Mouse (Mus musculus) cerebral cortex, adult 2 months (tissue): ENCODE measurements around the gene Ralgds.

ENCODE experiments used
- WGBS: fragments of 180-500 bp; shearing (Covaris S2); methylation state at CpG from one replicate; pipeline ENCODE4 v1.1.7; 2018; 5-methylcytosine and 5-hydroxymethylcytosine counted together

Gene Ralgds

DNA sequence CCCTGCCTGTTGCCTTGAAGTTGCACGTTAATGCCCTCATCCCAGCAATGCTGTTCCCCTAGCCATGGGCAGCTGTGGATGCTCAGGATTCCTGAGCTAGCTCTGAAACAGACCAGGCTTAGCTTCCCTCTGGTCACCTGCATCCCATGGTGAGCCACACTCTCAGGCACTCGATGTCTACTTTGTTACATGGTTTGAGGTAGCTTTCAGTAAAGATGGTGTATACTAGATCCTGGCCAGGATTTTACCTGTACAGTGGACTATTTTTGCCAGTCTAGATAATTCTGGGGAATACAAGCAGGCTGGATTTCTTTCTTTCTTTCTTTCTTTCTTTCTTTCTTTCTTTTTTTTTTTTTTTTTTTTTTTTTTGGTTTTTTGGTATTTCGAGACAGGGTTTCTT, 7.1 kb upstream of the Ralgds start, which contains the start of gene Gm10134:
TSS of gene Gm10134 (plus strand) at position 301 of the 400 bp plus-strand sequence.
- WGBS: 82% methylated on average over 3 of the region's 3 CpGs

- WGBS: 91% methylated on average over 6 of the region's 6 CpGs
Observed at GRCm38 (mm10) chr2:28506291-28506690, 6.6 kb upstream of the Ralgds start.

DNA sequence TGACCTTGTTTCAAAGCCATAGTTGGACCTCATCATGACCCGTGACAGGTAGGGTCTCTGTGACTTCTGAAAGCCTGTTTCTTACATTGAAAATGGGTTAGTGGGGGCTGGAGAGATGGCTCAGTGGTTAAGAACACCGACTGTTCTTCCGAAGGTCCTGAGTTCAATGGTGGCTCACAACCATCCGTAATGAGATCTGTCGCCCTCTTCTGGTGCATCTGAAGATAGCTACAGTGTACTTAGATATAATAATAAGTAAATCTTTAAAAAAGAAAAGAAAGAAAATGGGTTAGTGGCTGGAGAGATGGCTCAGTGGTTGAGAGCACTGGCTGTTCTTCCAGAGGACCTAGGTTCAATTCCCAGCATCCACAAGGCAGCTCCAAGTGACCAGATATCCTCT, 1.3 kb upstream of the Ralgds start:
- WGBS: 52% methylated on average over 5 of the region's 5 CpGs

- 5% methylated on average over 47 of the region's 47 CpGs for WGBS
Observed at GRCm38 (mm10) chr2:28513431-28514370, 776 bp downstream of the Ralgds start.

DNA sequence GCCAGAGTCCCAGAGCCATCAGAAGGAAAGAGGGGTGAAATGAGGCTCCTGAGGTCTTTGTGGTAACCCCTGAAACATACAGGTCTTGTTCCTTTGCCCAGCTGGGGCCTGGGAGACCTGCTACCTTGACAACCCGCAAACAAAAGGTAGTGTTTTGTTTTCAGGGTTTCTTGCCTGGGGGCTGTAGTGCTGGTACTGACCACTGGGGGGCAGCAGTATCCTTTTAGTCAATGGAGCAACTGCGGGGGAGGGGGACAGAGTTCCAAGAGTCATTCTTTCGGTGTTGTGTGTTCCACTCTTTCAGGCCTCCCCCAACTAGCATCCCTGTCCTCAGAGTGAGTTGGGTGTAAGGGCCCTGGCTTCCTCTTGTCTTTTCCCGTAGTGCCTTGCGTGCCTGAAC, 1.6 kb downstream of the Ralgds start:
- WGBS: 15% methylated on average over 5 of the region's 5 CpGs

DNA sequence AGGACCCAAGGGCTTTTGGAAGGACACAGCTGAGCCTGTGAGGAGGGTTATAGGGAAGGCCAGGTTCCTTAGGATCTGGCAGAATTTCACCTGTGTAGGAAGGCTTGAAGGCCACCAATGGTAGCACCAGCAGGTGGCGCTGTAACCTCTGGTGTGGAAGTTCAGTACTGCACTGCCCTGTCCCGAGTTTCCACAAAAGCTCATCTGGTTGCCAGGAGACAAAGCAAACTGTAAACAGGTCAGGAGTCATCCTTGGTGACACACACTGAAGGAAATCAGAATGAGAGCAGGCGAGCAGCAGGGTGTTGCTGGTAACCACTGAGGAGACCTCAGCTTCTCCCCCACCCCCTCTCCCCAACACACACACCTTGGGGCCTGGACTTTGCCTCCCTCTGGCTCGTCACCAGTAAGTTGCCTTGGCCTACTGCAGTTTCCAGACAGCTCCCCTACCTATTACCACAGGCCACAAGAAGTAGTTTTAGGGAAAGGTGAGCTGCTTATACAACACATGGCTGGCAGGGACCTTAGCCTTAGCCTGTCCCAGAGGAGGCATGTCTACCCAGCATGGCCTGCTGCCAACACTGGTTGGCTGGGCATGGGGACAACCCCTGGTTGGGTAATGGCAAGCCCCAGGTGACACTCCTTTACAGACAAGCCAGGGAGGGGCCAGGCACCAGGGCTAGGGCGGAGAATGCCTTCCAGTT, 4.4 kb downstream of the Ralgds start:
- whole genome bisulfite sequencing: 44% methylated on average over 5 of the region's 5 CpGs

DNA sequence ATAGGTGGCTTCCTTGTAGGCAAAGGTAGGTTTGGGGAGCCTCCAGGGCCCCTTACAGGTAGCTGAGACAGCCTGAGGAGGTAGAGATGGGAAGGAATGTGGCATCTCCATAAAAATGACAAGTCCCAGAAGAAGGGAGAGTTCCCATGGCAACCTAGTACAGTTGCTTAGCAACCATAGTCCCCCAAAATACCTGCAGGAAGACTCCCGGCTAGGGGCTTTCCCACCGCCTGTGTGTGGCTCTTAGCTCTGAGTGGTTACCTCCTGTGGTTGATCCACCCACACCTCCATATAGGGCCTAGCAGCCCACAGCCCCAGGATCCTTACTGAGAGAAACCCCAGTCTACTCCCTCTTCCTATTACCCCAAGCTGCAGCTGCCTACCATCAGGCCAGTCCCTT, 5.3 kb downstream of the Ralgds start:
- WGBS: 47% methylated on average over 2 of the region's 2 CpGs

DNA sequence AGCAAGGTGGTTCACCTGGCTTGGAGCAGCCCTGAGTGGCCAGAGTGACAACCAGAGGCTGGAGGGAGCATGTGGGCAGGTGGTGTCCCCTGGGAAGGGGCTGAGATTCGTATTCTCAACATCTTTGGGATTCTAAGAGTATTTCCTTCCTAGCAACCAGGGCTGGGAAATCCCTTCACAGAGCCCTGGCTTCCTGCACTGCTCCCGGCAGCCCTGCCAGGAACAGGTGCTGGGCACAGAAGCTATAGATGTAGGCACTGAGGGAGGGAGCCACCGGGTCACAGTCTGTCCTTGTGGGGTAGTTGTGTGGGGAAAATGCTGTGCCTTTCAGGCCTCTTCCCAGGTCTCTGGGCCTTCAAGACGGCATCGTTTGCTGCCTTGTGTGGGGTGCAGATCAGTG, 7.7 kb downstream of the Ralgds start:
- WGBS: 38% methylated on average over 5 of the region's 5 CpGs

DNA sequence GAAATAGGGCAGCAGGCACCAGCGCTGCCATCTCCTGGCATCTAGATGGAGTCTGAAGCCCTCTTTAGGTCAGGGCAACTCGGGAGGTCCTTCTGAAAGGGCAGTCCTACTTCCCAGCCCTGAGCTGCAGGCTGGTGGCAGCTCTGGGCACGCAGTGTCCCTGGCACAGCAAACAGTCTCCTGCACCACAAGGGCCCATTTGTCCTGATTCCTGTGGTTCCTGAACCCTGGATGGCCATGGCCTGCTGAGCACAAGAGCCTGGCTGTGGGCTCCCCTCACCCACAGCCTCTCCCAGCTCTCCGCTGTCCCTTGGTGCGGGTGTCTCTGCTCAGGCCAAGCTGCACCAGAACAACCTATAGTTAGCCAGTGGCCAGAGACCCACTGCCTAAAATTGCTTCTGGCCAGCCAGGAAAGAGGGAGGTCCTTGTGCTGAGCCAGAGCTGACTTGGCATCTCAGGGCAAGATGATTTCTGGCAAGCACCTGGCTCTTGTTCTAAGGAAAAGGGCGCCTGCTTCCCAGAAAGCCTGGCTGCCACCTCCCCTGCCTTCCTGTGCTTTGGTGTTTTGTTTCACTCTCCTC, 8.7 kb downstream of the Ralgds start:
- 66% methylated on average over 6 of the region's 6 CpGs for WGBS

DNA sequence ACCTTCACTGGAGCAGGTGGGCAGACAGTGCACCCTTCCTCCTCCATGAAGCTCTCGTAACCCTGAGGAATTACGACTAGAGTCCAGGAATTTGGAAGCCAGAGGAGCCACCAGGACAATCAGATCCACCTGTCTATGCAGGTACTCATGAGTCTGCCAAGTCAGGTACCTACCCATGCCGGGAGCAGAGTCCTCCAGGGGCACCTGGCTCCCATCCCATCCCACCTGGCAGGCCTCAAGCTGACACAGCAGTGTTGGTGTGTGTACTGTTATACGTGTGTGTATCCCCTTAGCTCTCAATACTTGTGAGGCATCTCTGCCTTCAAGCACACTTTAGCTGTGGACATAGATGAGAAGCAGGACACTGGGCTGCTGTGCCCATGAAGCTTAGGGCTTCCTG, 9.2 kb downstream of the Ralgds start:
- WGBS: 55% methylated on average over 4 of the region's 4 CpGs

DNA sequence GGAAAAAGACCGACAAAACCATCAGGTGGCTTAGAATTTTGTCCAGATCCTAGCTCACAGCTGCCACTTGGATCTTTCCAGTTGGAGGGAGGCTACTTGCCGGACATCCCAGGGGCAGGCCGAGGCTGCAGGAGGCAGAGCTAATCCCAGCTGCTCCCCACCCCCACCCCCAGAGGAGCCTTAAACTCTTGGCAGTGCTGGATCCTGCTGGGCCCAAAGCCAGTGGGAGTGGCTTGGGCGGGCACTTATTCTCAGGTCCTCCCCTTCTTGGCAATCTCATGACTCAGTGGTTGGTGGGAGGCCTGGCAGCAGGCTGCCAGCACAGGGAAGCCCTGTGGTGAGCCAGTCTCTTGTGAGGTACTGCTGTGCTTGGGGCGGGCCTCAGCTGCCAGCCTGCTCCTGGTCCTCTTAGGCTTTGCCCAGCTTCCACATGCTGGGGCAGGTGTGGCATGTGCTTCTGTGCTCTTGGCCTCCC, 10.8 kb downstream of the Ralgds start:
- WGBS: 9% methylated on average over 5 of the region's 5 CpGs

DNA sequence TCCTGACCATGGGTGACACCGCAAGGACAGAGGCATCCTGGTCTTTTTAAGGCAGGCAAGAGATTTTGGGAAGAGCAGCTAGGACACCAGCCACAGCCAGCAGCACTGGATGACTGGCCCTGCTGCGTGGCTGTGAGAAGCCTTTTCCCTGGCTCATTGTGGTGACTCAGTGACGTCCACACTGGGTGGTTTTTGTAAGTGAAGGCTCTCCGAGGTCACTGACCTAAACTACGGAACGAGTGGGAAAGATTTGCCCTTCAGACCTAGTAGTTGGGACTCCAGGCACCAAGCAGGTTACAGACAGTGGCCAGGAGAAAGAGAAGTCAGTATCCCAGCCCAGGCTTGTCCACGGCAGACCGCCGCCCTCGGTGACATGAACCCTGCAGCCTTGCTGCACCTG, 11.5 kb downstream of the Ralgds start:
- WGBS: 77% methylated on average over 10 of the region's 10 CpGs

GRCm38 (mm10) chr2:28525219-28525942, 12.5 kb downstream of the Ralgds start:
- 24% methylated on average over 11 of the region's 11 CpGs for WGBS

GRCm38 (mm10) chr2:28525943-28526876, 13.3 kb downstream of the Ralgds start:
- 40% methylated on average over 12 of the region's 12 CpGs for WGBS

GRCm38 (mm10) chr2:28527436-28528353, 14.8 kb downstream of the Ralgds start:
- WGBS: 84% methylated on average over 20 of the region's 20 CpGs

DNA sequence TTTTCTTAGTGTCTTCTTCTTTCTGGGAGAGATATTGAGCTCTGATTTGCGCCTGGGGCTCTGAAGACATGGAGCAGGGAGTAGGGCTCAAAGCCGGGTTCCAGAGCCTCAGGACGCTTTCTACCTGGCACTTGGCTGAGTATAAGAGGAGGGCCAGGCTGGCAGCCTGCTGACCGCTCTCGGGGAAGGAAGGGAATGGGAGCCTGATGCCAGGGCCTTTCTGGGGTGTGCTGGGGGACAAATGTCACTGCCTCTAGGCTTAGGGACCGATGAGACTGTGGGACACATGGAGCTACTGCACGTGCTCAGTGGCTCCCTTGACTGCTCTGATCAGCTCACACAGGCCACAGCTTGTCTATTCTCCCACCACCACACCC, 15.4 kb downstream of the Ralgds start:
- 75% methylated on average over 7 of the region's 7 CpGs for WGBS

- WGBS: 54% methylated on average over 4 of the region's 4 CpGs
Observed at GRCm38 (mm10) chr2:28529856-28530255, 16.9 kb downstream of the Ralgds start.

GRCm38 (mm10) chr2:28530311-28530710, 17.4 kb downstream of the Ralgds start:
- WGBS: 61% methylated on average over 7 of the region's 7 CpGs

GRCm38 (mm10) chr2:28532938-28533771, 20.2 kb downstream of the Ralgds start:
- 2% methylated on average over 49 of the region's 49 CpGs for WGBS
